Mouse (Mus musculus): ENCODE results near the gene St5.

DNA sequence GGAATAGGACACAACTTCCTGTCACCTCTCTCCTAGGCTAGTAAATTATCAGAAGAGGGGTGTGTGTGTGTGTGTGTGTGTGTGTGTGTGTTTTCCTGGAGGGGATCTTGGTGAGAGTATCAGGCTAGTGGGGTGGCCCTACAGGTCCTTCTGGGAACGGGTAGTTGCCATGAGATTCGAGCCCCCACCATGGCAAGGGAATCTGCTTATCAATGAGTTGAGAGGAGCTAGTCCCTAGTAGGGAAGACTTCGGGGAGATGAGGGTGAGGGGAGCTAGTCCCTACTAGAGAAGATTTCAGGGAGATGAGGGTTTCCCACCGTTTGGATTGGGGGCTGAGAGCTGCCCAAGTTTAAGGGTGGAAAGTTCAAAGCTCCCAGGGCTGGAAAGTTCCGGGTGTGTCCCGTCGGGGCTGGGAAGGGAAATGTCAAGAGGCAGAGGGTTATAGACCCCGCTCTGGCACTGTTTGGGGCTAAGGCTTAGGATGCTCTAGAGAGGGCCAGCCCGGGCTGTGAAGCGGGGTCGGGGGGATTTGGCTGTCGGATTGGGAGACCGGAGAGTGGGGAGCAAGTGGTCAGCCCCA is 48.1 kb upstream of the St5 start:
- TF ChIP-seq ZNF384 (IDR thresholded peaks at IDR 0.05; ENCODE audit: low read depth, low read length) (no peak), CHD2 (IDR thresholded peaks at IDR 0.05; ENCODE audit: low read depth, low read length) (no peak), HCFC1 (IDR thresholded peaks at IDR 0.05; ENCODE audit: borderline replicate concordance, insufficient read depth, low read length) (no peak)
